Mouse (Mus musculus) adrenal gland, adult (tissue): ENCODE measurements around the gene Cpm.
"Not testable (repeated sequence)": the region's sequence is repeated elsewhere in the genome, so short reads cannot be mapped to it uniquely, and the experiment has no call there.

Experiments used
- DNase-seq, 2 experiments: peaks; one replicate each; pipeline ENCODE4 v3.0.0; 2022 to 2023; ENCODE audit warnings: low spot score in 1 of 2; ENCODE audit not compliant: inconsistent age in 2 of 2

The Cpm gene

GRCm38 (mm10) chr10:117731244-117732101, 102.2 kb downstream of the Cpm start:
- DNase-seq = peak; percentile 78 to 89

DNA sequence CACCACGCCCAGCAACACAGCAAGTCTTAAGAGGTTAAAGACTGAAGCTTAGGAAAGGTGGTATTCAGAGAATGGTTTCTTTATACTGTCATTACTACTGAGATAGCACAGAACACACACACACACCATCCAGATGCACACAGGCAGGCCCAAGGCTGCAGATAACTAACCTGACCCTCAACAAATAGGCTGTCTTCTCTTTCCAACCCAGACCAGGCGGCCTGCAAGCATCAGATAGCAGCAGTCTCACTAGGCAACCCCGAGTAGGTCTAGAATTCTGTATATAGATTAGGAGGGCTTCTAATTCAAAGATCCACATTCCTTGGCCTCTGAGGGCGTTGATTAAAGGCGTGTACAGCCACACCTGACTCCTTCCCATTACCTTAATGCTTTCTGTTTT, 102.9 kb downstream of the Cpm start:
- no peak for DNase-seq

GRCm38 (mm10) chr10:117732962-117733592, 103.8 kb downstream of the Cpm start:
- DNase-seq = no peak

GRCm38 (mm10) chr10:117733626-117734025, 104.3 kb downstream of the Cpm start:
- not testable (repeated sequence) for DNase-seq

- DNase-seq = peak; percentile 74 to 82
Measured at GRCm38 (mm10) chr10:117734104-117734852, 105.0 kb downstream of the Cpm start.

GRCm38 (mm10) chr10:117735396-117735795, 106.1 kb downstream of the Cpm start:
- DNase-seq = not testable (repeated sequence)

DNA sequence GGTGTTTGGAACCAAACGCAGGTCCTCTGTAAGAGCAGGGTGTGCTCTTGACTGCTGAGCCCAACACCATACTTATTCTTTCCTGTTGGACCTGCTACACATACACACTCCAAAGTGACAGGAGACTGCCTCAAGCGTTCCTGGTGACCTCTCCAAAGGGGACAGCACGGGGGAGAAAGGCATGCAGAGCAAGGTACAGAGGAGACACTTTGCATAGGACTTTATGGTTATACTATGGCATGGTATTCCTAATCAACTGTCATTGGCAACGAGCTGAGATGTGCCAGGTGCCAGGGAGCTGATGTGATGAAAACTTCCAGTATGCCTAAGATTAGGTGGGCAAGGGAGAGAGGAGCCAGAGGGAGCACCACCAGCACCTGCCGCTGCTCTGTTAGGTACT, 107.3 kb downstream of the Cpm start:
- DNase-seq = no peak
